Mouse (Mus musculus) T-helper 2 cell (primary cell): ENCODE measurements around the gene Emilin1.
"Not testable (repeated sequence)": the region's sequence is repeated elsewhere in the genome, so short reads cannot be mapped to it uniquely, and the experiment has no call there.

ENCODE experiments used
- in situ Hi-C: fragments of 300-600 bp; cut with MboI, MseI; formaldehyde crosslinking; loops from one replicate; pipeline ENCODE4 v1.15.1; 2025; ENCODE audit warnings: high pct_unique_total_duplicates

The Emilin1 gene

GRCm38 (mm10) chr5:30913060-30913841, at the start of gene Emilin1:
Gene Emilin1 (plus strand): TSS chr5:30913402.
- in situ Hi-C loops = no loop called here

GRCm38 (mm10) chr5:30863852-30864251, 49.4 kb upstream of the Emilin1 start:
- in situ Hi-C loops = no loop called here

- in situ Hi-C loops = no loop called here
Observed at GRCm38 (mm10) chr5:30864322-30864721, 48.9 kb upstream of the Emilin1 start.

GRCm38 (mm10) chr5:30866871-30867270, 46.3 kb upstream of the Emilin1 start:
- in situ Hi-C loops = no loop called here

- in situ Hi-C loops = no loop called here
Observed at GRCm38 (mm10) chr5:30867712-30868111, 45.5 kb upstream of the Emilin1 start, which contains the start of gene Tmem214. Gene Tmem214 (plus strand): TSS chr5:30868012.

GRCm38 (mm10) chr5:30868981-30869380, 44.2 kb upstream of the Emilin1 start:
- in situ Hi-C loops = no loop called here

GRCm38 (mm10) chr5:30869405-30870130, 43.6 kb upstream of the Emilin1 start:
- in situ Hi-C loops = no loop called here

- in situ Hi-C loops = no loop called here
Observed at GRCm38 (mm10) chr5:30870131-30870406, 43.1 kb upstream of the Emilin1 start.

- in situ Hi-C loops = no loop called here
Observed at GRCm38 (mm10) chr5:30872574-30872973, 40.6 kb upstream of the Emilin1 start.

- in situ Hi-C loops = no loop called here
Observed at GRCm38 (mm10) chr5:30874365-30874764, 38.8 kb upstream of the Emilin1 start.

- in situ Hi-C loops = no loop called here
Observed at GRCm38 (mm10) chr5:30878616-30879015, 34.6 kb upstream of the Emilin1 start.

GRCm38 (mm10) chr5:30879347-30879943, 33.8 kb upstream of the Emilin1 start:
- in situ Hi-C loops = no loop called here

GRCm38 (mm10) chr5:30881839-30882238, 31.4 kb upstream of the Emilin1 start:
- in situ Hi-C loops = not testable (repeated sequence)

GRCm38 (mm10) chr5:30886209-30886608, 27.0 kb upstream of the Emilin1 start:
- in situ Hi-C loops = loop anchor here (5.0 kb wide), 1 partner anchor 66 kb away; no protein-coding TSS in a partner anchor

- in situ Hi-C loops = loop anchor here (5.0 kb wide), 1 partner anchor 66 kb away; no protein-coding TSS in a partner anchor
Observed at GRCm38 (mm10) chr5:30886731-30887130, 26.5 kb upstream of the Emilin1 start.

- in situ Hi-C loops = loop anchor here (5.0 kb wide), 1 partner anchor 65 kb away; no protein-coding TSS in a partner anchor
Observed at GRCm38 (mm10) chr5:30887331-30887761, 25.9 kb upstream of the Emilin1 start.

GRCm38 (mm10) chr5:30887858-30888336, 25.3 kb upstream of the Emilin1 start:
- in situ Hi-C loops = loop anchor here (5.0 kb wide), 1 partner anchor 64 kb away; no protein-coding TSS in a partner anchor

- in situ Hi-C loops = loop anchor here (5.0 kb wide), 1 partner anchor 64 kb away; no protein-coding TSS in a partner anchor
Observed at GRCm38 (mm10) chr5:30888337-30889087, 24.7 kb upstream of the Emilin1 start, which contains the start of gene Agbl5. Gene Agbl5 (plus strand): TSS chr5:30888694.

- in situ Hi-C loops = loop anchor here (5.0 kb wide), 1 partner anchor 63 kb away; no protein-coding TSS in a partner anchor
Observed at GRCm38 (mm10) chr5:30889088-30889754, 24.0 kb upstream of the Emilin1 start.

GRCm38 (mm10) chr5:30890375-30890774, 22.8 kb upstream of the Emilin1 start:
- in situ Hi-C loops = no loop called here

- in situ Hi-C loops = no loop called here
Observed at GRCm38 (mm10) chr5:30901860-30902259, 11.3 kb upstream of the Emilin1 start.
